Mouse (Mus musculus): ENCODE data around the gene Vmn1r183. TPM values are rescaled to one million over a fixed set of nuclear protein-coding genes. Genes with fewer than 3 reads are reported as not detected.
"Not testable (repeated sequence)": the region's sequence is repeated elsewhere in the genome, so short reads cannot be mapped to it uniquely, and the experiment has no call there.

Gene Vmn1r183
- not detected for total RNA-seq (2022)

DNA sequence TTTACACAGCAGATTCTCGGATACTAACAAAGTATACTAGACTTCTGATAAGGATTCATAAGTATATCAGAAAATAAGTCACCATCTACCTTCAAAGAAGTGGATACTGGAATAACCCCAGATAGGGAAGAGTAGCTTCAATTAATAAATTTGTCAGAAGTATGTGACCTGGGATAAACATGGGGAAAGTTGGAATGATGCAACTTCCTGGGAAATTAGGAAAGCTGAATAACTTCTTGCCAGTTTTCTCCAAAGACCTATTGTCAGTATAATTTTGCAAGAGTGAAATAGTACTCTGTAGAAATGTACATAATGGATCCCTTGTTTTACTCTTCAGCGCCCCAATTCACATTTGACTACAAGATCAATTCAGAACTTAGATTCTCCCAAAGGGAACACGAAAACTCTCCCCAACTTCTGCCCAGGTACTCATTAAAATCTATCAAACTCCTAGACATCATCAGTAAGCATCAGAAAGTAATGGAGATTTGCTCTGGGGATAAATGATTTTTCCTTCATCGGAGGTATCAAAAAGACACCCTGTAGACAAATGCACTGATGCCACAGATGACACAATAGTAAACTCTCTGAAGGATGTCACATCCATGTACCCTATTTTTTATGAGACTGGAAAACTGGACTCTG, at the start of gene Vmn1r183:
Gene Vmn1r183, plus strand, starts transcription at position 595 of the 645 bp plus-strand sequence.
- DNase-seq (ENCODE audit: low spot score in 2 of 2): no peak

- not testable (repeated sequence) for DNase-seq (ENCODE audit: low spot score in 2 of 2)
Measured at GRCm38 (mm10) chr7:24074424-24074823, 21.4 kb downstream of the Vmn1r183 start.

- DNase-seq (ENCODE audit: low spot score in 2 of 2): peak; percentile 92 to 95
Measured at GRCm38 (mm10) chr7:24081634-24082431, 28.8 kb downstream of the Vmn1r183 start, which contains the start of gene Zfp180. Gene Zfp180 (plus strand): TSS chr7:24081924.

GRCm38 (mm10) chr7:24082457-24083235, 29.6 kb downstream of the Vmn1r183 start:
- DNase-seq (ENCODE audit: low spot score in 2 of 2): no peak

- no peak for DNase-seq (ENCODE audit: low spot score in 2 of 2)
Measured at GRCm38 (mm10) chr7:24086871-24087270, 33.8 kb downstream of the Vmn1r183 start.

DNA sequence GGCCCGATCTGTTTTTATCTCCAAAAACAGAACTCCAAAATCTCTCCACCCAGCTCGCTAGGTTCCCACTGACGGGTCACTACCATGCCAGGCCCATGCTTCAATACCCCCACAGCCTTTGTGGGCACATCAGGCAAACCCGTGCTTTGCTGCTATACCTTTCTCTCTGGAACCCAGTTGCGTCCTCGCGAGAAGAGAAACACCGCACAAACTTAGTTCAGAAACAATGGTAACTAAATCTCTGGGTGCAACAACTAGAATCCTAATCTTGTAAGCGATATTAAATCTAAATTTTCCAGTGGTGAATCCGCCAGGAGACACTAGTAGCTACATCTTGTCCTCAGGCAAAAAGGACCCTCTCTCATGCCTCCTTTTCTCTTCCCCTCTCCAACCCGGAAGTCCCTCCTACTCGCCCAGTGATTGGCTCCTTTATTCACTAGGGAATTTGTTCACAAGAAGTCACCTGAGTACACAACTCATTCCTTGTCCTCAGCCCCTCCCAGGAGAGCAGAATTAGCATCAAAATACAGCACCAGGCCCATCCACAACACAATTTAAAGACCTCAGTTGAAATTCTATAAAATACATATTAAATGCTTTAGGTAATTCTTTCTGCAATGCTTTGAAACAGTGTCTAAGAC, 34.6 kb downstream of the Vmn1r183 start:
- DNase-seq (ENCODE audit: low spot score in 2 of 2): no peak

DNA sequence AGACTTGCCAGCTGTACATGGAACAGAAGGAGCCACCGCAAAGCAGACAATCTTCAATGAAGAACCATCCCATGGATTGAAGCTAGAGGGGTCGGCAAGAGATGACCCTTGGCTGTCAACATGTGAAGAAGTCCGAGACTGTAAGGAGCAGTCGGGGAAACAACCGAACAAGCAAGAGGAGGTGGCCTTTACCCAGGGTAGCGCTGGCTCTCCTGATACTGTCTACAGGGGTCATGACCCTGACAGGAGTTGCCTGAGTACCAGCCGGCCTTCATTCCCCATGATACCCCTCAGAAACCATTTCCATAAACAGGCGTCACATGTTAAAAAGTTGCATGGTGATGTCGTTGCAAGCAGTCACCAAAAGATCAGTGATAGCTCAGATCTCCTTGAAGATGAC, 51.3 kb downstream of the Vmn1r183 start:
- no peak for DNase-seq (ENCODE audit: low spot score in 2 of 2)

DNA sequence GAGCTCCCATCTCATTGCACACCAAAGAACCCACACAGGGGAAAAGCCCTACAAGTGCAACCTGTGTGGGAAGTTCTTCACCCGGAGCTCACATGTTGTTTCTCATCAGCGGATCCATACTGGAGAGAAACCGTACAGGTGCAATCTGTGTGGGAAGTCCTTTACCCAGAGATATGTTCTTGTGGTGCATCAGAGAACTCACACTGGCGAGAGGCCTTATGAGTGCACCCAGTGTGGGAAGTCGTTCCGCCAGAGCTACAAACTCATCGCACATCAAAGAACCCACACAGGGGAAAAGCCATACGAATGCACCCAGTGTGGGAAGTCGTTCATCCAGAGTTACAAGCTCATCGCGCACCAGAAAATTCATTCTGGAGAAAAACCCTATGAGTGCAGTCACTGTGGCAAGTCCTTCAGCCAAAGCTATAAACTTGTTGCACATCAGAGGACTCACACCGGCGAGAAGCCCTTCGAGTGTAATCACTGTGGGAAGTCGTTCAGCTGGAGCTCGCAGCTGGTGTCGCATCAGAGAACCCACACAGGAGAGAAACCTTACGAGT, 52.2 kb downstream of the Vmn1r183 start:
- no peak for DNase-seq (ENCODE audit: low spot score in 2 of 2)

- no peak for DNase-seq (ENCODE audit: low spot score in 2 of 2)
Measured at GRCm38 (mm10) chr7:24110839-24111238, 57.8 kb downstream of the Vmn1r183 start.

GRCm38 (mm10) chr7:24111772-24112155, 58.7 kb downstream of the Vmn1r183 start:
- no peak for DNase-seq (ENCODE audit: low spot score in 2 of 2)

DNA sequence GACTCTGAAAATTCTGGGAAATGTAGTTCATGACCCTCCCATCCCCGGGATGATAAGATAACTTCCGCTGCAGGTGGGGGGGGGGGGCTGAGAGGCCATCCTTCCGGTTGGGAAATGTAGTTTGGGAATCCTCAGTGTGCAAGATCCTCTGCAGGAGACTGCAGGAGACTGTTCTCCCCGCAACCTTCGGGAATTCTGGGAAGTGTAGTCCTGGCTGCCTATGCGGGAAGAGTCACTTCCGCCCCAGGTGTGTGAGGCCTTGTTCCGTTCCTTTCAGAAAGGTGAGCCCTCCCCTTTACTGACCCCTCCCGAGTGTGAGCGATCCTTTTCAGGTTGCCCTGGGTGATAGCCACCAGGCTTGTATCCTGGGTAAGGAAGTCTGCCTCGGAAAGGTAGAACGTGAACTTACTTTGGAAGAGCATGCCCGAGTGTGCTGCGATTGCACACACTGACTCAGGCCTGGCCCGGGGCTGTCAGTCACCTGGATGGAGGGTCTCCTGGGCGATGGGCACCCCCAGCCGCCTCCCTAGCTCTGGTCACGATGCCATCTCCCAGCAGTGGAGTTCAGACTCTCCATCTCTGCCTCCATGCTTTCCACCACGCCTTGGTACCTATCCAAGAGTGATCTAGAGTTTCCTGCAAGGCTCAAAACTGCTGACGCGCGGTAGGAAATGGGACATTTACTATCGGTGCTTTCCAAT, 59.3 kb downstream of the Vmn1r183 start, which contains the start of gene Zfp112:
Gene Zfp112, plus strand, starts transcription at position 159 of the 701 bp plus-strand sequence.
- DNase-seq (ENCODE audit: low spot score in 2 of 2): peak; percentile 65 to 66

DNA sequence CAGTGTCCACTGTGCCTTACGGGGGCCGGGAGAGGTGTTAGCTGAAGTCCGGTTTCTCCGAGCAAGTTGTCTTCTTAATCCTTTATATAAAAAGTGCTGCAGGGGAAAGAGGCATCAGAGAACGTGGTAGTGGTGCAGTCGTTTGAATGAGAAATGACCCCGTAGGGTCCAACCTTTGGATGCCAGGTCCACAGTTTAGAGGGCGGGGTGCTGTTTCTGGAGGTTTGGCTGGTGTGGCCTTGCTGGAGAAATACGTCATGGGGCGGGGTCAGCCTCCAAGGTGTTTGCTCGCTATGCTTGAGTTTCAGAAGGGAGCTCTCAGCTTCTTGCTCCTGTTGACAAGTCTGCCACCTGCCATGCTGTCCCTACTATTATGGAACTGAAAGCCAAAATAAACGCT, 59.9 kb downstream of the Vmn1r183 start:
- DNase-seq (ENCODE audit: low spot score in 2 of 2): peak in 1 of 2 experiments; percentile 7

Other genes with a start within 250 kb of the Vmn1r183 start
- gene Vmn1r175, start 242.6 kb upstream of the Vmn1r183 start, total RNA-seq (2022): not detected
- gene Vmn1r176, start 215.9 kb upstream of the Vmn1r183 start, total RNA-seq (2022): not detected
- not detected for gene Vmn1r177, start 186.8 kb upstream of the Vmn1r183 start, total RNA-seq (2022)
- gene Vmn1r178, start 161.2 kb upstream of the Vmn1r183 start, total RNA-seq (2022): not detected
- gene Vmn1r179, start 126.3 kb upstream of the Vmn1r183 start, total RNA-seq (2022): not detected
- gene Vmn1r180, start 102.6 kb upstream of the Vmn1r183 start, total RNA-seq (2022): not detected
- not detected for gene Vmn1r181, start 78.6 kb upstream of the Vmn1r183 start, total RNA-seq (2022)
- not detected for gene V1rd19, start 51.6 kb upstream of the Vmn1r183 start, total RNA-seq (2022)
- 10 to 100 TPM; 18.4 to 22.1 (median 18.7) TPM for gene Zfp180, start 28.7 kb downstream of the Vmn1r183 start, total RNA-seq (2022)
- gene Zfp112, start 59.1 kb downstream of the Vmn1r183 start, total RNA-seq (2022): 1 to 10 TPM; 4.5 to 6.1 (median 5.3) TPM
- gene Zfp235, start 80.9 kb downstream of the Vmn1r183 start, total RNA-seq (2022): 1 to 10 TPM; 3.6 to 4.7 (median 4.0) TPM
- gene Zfp114, start 121.8 kb downstream of the Vmn1r183 start, total RNA-seq (2022): under 1 TPM in 3 of 4 experiments, not detected in 1; 0.15 to 0.34 (median 0.19) TPM
- gene Zfp111, start 158.2 kb downstream of the Vmn1r183 start, total RNA-seq (2022): 1 to 10 TPM; 2.1 to 3.7 (median 2.9) TPM
- gene Zfp109, start 184.3 kb downstream of the Vmn1r183 start, total RNA-seq (2022): 1 to 10 TPM; 2.1 to 3.5 (median 3.2) TPM
- 1 to 10 TPM; 2.0 to 2.4 (median 2.2) TPM for gene Zfp108, start 201.5 kb downstream of the Vmn1r183 start, total RNA-seq (2022)
- 1 to 10 TPM; 5.9 to 6.9 (median 6.2) TPM for gene Zfp93, start 217.2 kb downstream of the Vmn1r183 start, total RNA-seq (2022)
- 1 to 10 TPM; 2.8 to 4.9 (median 3.3) TPM for gene Zfp61, start 248.0 kb downstream of the Vmn1r183 start, total RNA-seq (2022)

Data from gastrocnemius, adult 8-10 months (tissue).